Mouse (Mus musculus) T-cell, adult 2 months (primary cell): ENCODE measurements at regions not wholly inside any gene's neighbourhood (a gene's known extent, or its start where the extent isn't known, plus 50 kb on each side); places are given as distances from the start of the nearest gene placed in this dataset.

Source experiments
- DNase-seq: peaks from one replicate; pipeline ENCODE4 v3.0.0; 2022; ENCODE audit warnings: low spot score

DNA sequence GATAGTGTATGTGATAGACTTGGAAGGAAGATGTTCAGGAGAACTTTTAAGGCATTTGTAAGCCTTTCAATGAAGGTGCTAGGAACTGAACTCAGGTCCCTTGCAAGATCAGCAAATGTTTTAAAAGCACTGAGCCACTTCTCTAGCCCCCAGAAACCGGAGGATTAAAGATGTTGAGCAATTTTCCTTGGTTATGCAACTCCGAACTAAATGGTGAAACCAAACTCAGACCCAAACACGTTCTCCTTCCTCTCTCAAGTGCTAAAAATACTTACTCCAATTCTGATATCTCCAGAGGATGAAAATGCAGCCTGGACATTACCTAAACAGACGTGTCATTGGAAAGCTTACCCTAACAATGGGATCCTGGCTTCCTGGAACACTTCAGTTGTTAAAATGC, 378.8 kb downstream of the Kcnj2 start:
- DNase-seq: no peak

GRCm38 (mm10) chr11:111445764-111446163, 379.8 kb downstream of the Kcnj2 start:
- no peak for DNase-seq

DNA sequence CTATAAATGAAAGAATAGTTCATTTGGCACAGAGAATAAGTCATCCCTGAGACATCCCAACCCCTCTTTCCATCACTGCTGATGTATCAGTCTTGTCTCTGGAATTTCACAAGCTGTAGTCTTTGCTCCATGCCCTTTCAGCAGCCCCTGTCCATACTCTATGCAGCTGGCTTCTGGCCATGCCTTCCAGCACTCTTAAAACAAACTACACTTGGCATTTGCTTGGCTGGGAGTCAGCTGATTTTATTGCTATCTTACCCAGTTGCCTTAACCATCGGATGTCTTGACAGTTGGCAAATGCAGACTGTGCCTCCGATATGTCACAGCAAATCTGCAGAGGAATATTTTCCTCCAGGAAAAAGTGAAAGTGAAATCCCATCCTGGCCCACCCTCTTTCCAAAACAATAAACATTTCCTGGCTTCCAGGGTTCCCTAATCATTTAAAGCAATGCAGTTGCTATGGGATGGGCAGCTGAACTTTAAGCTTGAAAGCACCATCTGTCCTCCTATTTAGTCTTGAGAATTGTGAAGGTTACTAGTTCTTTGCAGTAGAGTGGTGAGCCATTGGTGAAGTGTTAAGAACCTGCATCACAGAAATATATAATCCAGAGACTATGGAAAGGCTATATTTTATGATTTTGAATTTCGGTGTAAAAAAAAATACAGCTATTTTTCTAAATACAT, 385.0 kb downstream of the Kcnj2 start:
- DNase-seq: no peak

DNA sequence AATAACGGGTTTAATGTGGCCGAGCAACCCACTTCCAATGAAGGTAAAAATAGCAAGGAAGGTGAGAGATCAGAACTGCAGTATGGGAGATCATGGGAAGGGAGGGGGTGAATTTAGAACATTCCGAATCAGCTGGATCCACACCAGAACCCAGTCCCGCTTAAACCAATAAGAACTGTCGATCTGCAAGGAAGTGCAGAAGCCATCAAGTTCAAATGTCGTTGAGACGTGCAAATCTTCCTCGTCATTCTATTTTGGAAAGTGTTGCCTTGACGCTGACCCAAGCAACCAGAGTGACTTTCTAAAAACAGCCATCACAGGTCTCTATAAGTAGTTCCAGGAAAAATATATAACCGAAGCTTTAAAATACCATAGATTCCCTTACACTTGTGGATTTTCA, 394.1 kb downstream of the Kcnj2 start:
- DNase-seq: no peak

- no peak for DNase-seq
Observed at GRCm38 (mm10) chr11:111484981-111485380, 419.0 kb downstream of the Kcnj2 start.

DNA sequence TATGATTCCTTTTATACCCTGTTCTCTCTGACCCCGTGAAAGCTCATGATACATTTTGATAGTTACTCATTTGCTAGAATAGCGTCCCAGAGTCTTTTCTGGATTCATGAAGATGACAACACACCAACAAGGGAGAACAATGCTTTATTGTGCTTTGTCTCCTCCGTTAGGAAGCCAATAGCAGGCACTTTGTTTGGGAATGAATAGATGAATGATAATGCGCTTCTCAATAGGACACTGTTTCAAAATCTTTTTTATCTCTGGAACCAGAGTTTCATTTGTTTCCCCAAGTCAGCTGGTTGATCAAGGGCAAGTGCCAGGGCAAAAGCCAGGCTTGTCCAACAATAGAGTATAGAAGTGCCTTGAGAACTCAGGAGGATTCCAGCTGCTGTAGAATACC, 446.5 kb downstream of the Kcnj2 start:
- DNase-seq: no peak

DNA sequence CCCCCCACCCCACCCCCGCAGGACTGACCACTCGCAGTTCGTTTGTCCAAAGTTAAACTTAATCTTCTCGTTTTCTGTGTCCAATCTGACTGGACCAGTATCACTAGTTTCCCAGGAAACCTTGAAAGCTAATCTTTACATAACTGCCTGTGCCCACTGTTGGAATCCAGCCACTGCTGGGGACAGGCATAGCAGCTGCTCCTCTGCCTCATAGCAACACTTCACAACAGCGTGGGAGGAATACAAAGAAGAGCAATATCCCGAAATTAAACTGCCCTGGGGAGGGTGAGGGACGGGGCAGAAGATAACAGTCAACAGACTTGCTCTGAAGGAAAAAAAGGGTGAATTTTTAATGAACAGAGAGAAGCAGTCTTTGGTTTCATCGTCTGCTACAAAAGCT, 456.8 kb downstream of the Kcnj2 start:
- DNase-seq: no peak

DNA sequence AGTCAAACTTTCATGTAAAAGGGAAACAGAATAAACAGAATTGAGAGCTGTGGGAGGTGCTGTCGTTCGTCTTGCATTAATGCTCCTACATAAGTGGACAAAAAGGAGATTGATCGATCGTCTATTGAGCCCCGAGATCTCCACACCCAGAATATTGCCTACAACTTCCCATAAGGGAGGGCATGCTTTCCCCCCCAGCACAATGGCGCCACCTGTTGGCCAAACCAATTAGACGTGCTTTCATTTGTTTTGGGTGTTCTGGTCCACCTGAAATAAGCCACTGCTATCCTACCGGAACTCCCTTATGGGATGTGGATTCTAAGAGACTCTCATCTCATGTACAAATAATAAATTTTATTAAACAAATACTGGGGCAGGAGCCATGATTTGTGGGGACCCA, 457.5 kb downstream of the Kcnj2 start:
- no peak for DNase-seq

DNA sequence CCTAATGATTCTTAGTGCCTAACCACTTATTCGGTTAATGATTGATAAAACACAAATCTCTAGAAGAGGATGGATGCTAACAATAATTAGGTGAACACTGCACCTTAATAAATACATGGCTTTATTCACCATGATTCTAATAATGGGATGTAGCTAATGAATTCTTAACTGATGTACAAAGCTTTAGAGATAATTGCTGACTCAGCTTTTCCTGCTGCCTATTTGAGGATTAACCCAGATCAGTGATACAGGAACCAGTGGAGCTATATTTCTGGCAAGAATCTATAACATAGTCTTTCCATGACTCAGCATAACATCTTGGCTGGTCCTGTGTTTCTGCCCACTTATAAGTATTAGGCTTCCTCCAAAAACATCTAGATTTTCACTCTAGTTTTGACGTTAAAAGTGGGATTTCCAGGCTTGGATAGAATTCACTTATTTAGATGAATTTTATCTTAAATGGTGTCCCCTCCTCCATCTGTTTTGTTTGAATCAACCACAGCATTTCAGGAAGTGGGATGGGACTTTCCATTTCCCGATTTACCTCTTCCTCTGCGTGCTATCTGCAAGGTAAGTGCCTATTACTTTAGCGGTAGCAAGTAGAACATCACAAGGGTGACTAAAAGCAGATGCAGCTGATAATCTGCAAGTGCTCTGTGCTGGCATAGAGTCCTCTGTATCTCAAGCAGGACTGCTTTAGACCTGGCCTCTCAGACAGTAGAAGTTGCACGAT, 460.2 kb downstream of the Kcnj2 start:
- DNase-seq: no peak

GRCm38 (mm10) chr11:111529591-111529990, 463.6 kb downstream of the Kcnj2 start:
- no peak for DNase-seq

GRCm38 (mm10) chr11:111530912-111531311, 464.9 kb downstream of the Kcnj2 start:
- no peak for DNase-seq

DNA sequence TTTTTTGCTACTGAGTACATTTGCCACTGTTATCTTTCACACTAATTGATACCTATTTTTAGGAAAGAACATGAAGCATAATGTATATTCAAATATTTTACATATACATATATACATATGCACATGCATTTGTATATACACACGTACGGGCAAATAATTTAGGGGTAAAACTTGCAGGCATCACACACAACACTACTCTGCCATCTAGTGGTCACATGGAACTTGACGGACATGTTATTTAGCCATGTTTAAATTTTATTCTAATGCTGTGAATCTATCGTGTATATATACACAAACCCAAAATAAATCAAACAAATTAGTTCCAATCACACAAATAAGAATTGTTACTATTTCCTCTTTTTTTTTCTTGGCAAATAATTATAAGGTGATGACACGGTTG, 466.5 kb downstream of the Kcnj2 start:
- DNase-seq: no peak

DNA sequence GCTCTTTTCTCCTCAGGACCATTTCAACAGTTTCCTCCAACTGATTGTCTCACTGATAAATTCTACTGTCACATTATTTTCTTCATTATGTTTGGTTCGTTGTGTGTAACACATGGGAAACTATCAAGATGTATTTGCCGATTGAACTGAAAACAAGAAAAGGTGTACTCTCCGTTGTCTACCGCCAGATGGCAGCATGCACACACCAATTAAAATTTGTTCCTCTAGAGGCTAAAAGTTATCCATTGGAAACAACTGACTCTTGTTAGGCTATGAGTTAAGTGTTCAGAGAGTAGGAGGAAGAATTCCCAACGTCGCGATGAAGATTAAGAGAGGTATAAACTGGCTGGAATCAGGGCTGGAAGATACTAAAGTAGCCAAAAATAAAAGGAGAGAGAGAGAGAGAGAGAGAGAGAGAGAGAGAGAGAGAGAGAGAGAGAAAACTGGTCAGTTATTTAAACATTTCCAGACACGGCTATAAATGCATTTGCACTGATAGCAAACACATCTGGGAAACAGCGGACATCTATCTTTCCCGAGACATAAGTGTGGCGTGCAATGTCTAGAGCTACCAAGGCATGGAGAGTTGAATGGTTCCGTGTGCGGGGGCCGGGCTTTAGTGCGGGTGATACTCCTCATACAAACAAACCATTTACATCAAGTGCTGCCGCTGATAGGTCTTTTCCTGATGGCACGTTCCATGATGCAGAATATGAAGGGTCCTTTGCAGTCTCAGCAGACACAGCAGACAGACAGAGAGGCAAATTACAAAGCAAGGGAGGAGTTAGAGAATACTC, 470.3 kb downstream of the Kcnj2 start:
- DNase-seq: no peak

DNA sequence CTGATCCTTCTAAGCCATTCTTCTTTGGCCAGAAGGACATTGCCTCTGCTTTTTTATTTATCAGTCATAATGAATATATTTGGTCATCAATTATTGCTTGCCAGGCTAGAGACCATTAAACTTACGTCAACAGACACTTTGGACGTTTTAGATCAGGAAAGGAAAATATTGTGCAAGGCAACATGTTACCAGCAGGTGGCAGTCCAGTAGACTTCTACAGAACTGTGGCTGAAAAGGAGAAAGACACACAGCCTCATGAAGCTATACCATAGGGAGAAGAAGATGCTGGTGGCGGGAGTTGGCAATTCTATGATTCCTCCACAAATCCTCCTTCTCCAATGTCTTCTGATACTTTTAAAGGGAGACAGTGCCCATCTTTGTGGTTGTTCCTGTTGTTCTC, 471.7 kb downstream of the Kcnj2 start:
- DNase-seq: no peak

GRCm38 (mm10) chr11:111539960-111540359, 474.0 kb downstream of the Kcnj2 start:
- no peak for DNase-seq

DNA sequence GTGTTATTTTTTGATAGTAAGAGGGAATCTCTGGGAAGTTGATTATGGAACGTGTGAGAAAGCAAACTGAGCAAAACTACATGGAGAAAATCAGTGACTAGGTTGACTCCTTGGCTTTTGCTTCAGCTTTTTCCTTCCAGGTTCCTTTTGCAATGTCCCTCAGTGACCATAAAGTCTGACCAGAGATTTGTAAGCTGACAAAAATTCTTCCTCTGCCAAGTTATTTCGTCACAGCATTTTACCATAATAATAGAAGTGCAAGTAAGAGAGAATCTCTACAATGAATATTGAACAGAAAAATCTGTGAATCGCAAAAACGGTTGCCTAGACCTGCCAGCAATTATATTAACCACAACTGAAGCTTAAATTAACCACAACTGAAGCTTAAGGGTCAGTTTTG, 479.3 kb downstream of the Kcnj2 start:
- DNase-seq: no peak

DNA sequence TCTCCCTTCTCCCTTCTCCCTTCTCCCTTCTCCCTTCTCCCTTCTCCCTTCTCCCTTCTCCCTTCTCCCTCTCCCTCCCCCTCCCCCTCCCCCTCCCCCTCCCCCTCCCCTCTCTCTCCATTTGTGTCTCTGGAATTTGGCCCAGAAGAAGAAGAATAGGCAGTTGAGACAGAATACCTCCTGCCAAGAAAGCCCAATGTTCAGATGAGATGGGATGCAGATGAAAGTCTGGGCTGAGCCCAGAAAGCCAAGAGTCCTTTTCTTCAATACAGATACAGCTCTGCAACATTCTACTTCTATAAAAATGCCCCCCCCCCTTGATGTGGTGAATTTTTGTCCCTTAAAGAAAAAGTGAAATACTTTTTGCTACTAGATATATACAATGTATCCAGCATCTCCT, 489.2 kb downstream of the Kcnj2 start:
- no peak for DNase-seq

DNA sequence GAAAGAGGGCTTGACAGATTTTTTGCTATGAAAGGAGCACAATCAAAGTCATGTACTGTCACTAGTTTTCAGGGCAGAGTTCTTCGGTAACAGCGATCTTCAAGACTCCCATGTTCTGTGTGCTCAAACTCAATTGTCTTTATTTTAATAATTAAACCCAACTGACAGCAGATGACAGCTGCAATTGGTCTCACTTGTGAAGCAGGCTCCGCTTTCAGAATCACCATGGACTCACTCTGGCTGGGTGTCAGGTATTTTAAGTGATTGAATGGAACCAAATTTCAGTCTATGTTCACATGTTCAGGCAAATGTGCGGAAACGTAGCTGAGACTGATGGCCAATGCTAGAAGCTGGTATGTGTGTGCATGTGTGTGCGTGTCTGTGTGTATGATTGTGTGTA, 489.7 kb downstream of the Kcnj2 start:
- no peak for DNase-seq

DNA sequence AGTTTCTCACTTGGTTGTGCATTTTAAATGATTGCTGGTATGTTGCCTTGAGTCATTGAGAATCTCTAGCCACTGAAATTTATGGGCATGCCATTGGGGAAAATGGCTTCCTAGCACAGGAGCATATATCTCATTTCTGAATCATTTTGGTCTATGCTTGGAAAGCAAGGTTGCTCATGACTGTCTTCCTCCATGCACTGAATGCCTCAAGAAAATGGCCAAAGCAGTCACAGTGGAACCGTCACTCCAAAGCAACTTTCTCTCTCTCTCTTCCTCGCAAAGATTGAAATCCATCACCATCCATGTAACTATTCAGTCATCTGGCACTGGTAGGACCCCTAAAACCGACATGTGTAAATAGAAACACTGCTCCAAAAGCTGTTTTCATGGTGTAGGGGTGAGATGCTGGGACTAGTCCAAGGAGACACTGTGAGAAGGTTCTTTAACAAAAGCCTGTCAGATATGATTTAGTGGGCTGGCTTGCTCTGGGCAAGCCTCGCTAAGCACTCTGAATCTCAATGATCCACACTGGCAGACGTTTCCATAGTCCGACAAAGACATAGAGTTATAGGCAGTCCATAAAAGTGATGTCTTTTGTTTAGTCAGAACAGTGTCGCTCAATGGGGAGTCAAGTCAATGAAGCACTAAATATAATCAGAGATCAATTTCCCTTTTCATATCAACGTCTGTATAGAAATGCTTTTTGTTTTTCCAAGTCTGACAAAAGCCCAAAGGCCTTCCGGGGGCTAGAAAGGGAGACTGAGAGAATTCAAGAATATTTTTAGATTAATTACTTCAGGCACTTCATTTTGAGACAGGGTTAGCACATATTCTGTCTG, 492.6 kb downstream of the Kcnj2 start:
- DNase-seq: no peak

DNA sequence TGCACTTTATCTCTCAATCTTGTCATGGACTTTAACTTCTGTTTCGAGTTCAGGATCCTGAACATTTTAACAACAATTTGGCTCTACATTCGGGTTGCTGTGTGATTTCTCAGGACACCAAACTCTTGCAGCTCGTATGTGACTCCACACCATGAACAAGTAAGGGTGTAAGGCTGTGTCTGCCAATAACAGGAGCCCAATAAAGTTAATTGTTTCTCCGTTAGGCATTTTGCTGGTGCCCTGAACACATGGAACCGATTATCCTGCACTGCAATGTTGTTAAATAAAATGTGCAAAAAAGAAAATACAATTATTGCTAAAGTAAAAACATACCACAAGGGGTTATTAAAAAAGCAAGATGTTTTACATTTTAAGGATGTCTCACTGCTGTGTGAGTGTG, 497.2 kb downstream of the Kcnj2 start:
- no peak for DNase-seq

DNA sequence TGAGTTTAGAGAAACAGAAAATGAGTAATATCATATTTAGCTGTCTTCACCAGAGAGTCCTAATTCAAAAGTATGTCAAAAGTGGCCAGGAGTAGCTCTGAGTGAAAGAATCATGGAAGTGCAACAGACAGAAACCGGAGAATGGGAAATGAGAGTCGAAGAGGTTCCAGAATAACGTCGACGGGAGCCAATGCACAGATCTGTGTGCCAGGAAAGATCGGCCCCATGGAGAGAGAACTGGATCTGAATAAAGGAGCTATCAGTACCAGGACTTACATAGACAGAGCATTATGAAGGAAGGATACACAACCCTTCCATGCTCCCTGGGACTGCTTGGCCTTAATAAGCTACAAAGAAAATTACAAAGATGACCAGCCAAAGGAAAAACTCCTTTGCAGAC, 502.1 kb downstream of the Kcnj2 start:
- DNase-seq: no peak

- DNase-seq: no peak
Observed at GRCm38 (mm10) chr11:111568876-111569275, 502.9 kb downstream of the Kcnj2 start.
